Comparison of ENCODE assay signal across 10 mouse cellular contexts in the genomic region with DNA sequence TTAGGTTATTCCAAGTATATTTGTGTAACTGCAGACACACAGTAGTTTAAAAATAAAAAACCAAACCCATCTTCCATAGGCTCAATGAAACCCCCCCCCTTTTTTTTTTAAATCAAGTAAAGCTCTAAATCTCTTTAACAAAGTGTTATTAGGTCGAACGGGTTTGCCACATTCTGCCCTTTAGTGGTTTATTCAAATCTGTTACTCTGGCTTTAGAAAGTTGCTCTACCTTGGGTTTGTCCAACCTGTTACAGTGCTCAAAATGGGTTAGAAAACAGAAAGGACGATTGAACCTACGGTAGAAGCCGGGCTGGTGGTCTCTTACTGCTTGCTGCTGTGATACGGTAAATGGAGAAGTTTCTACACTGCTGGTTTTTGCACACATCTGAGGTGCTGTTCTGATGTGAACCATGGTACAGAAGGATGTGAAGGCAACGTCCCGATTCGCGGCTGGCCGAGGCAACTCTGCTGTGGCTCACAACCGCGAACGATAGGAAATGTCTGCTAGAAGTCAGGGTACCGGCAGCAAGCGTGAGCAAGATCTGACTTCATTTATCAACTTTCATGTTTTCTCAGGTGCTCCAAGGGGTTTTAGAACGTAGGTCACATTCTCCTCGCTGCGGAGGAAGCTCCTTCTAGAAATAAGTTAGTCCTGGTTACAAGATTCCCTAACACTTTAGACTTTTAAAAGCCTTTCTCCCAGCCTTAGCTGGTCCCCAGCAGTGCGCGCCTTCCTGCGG. TPM values are rescaled to one million over a fixed set of nuclear protein-coding genes. Genes with fewer than 3 reads are reported as not detected.
DNase-seq lines count a peak whose midpoint lies in the region; ATAC-seq and TF ChIP-seq lines count a peak whose summit lies in the region.
"Had no signal": no experiment of that assay in that cellular context is flagged by ENCODE, and none has a peak within 500 bp of the region (broad histone marks: within the 10 kb centered on the region; RNA-seq: fewer than 3 reads in every experiment).

No protein-coding gene starts in this region.

- WGBS in hindbrain, embryonic 10.5 days, result 48% methylated on average over 22 of the region's 22 CpGs
- WGBS in liver, postnatal 0 days (ENCODE audit: insufficient replicate concordance), result 46% methylated on average over 22 of the region's 22 CpGs

- H3K36me3 ChIP-seq in hindbrain, embryonic 10.5 days, result peaks cover 19% of the 10 kb centered on the region
- no peaks in the 10 kb centered on the region for H3K36me3 ChIP-seq in liver, postnatal 0 days (replicated peaks; ENCODE audit: insufficient read depth, low read length)

- peaks cover 48% of the 10 kb centered on the region for H3K9me3 ChIP-seq in hindbrain, embryonic 10.5 days
- H3K9me3 ChIP-seq in liver, postnatal 0 days (ENCODE audit: low read length), result peaks cover 10% of the 10 kb centered on the region

- TF ChIP-seq CTCF in liver, postnatal 0 days (IDR thresholded peaks at IDR 0.05; ENCODE audit: low read depth), result no peak

- no peak overlapping the region for H3K9ac ChIP-seq in liver, postnatal 0 days (replicated peaks)
- H3K9ac ChIP-seq: liver, embryonic 14.5 days had no signal

- H3K27me3 ChIP-seq in hindbrain, embryonic 10.5 days (ENCODE audit: insufficient read depth, poor library complexity, severe bottlenecking), result no peaks in the 10 kb centered on the region
- H3K27me3 ChIP-seq in liver, postnatal 0 days (ENCODE audit: insufficient read depth, low read length), result peaks cover 58% of the 10 kb centered on the region

- H3K4me2 ChIP-seq in liver, postnatal 0 days (ENCODE audit: low read depth, low read length), result peak overlapping the region; percentile 45

- peak overlapping the region; percentile 93 for H3K27ac ChIP-seq in hindbrain, embryonic 10.5 days
- no peak overlapping the region for H3K27ac ChIP-seq in liver, postnatal 0 days (ENCODE audit: low read depth)
- H3K27ac ChIP-seq: liver, embryonic 14.5 days had no signal

- H3K4me3 ChIP-seq in hindbrain, embryonic 10.5 days, result peak overlapping the region; percentile 48
- H3K4me3 ChIP-seq in liver, postnatal 0 days (ENCODE audit: low read depth, low read length), result no peak overlapping the region

- peak; percentile 27 for DNase-seq in adrenal gland, postnatal 10 days
- no peak for DNase-seq in adrenal gland, adult 8-10 months
- DNase-seq in R1 (ENCODE audit: low read depth, low spot score) (peak; percentile 13), adipocyte (ENCODE audit: low spot score) (no peak)
- peak; percentile 37 for DNase-seq in hindbrain, embryonic 10.5 days (ENCODE audit: low spot score)
- no peak for DNase-seq in liver, postnatal 0 days
- DNase-seq in ovary, adult 18-20 months (ENCODE audit: low spot score), result no peak
- no peak for DNase-seq in cerebellum, adult 11-12 months
- DNase-seq: thymus, postnatal 36 days had no signal

- H3K4me1 ChIP-seq in hindbrain, embryonic 10.5 days (replicated peaks), result peaks cover 44% of the 10 kb centered on the region
- 0 out of 2 replicates have a peak, but pooled peaks cover 3% of the 10 kb centered on the region for H3K4me1 ChIP-seq in liver, postnatal 0 days (ENCODE audit: insufficient read depth)

- ATAC-seq in liver, postnatal 0 days, result no peak

- no peak for TF ChIP-seq EP300 in liver, postnatal 0 days (IDR thresholded peaks at IDR 0.05; ENCODE audit: low read depth)

RNA-seq across cellular contexts. Expression of gene Mest, which starts 11.8 kb away (rescaled TPM):
- total RNA-seq in adrenal gland, postnatal 10 days (2021), result 100 to 1,000 TPM; 149 to 191 TPM
- 10 to 100 TPM; 39.2 to 81.6 (median 52.6) TPM for total RNA-seq in adrenal gland, adult 8-10 months (2022)
- polyA plus RNA-seq in hindbrain, embryonic 10.5 days (2016; fragmentation: Nextera tagmentation; extraction: Ambion mirVana), result 1,257 and 1,613 TPM in 2 replicates
- polyA plus RNA-seq in liver, postnatal 0 days (2015; fragmentation: Nextera tagmentation; extraction: Ambion mirVana), result 117 and 119 TPM in 2 replicates

RNA-seq across cellular contexts. Expression of gene Cep41, which starts 41.6 kb away (rescaled TPM):
- total RNA-seq in adrenal gland, postnatal 10 days (2021), result 1 to 10 TPM; 6.7 to 9.1 TPM
- total RNA-seq in adrenal gland, adult 8-10 months (2022), result 10 to 100 TPM in 1 of 4 experiments, 1 to 10 TPM in 3; 7.9 to 11.6 (median 8.6) TPM
- 16.0 and 19.0 TPM in 2 replicates for polyA plus RNA-seq in hindbrain, embryonic 10.5 days (2016; fragmentation: Nextera tagmentation; extraction: Ambion mirVana)
- 2.8 TPM in 2 replicates for polyA plus RNA-seq in liver, postnatal 0 days (2015; fragmentation: Nextera tagmentation; extraction: Ambion mirVana)

Comparison
In these comparisons a context has a peak if more than half of its experiments do, and no peak if none do; other contexts are left out.
1. DNase-seq: peak in adrenal gland, postnatal 10 days (single experiment), R1 (single experiment) and hindbrain, embryonic 10.5 days (single experiment); none in adrenal gland, adult 8-10 months (single experiment), liver, postnatal 0 days (single experiment), adipocyte (single experiment), ovary, adult 18-20 months (single experiment) and cerebellum, adult 11-12 months (single experiment).